Mouse (Mus musculus) lung, embryonic 16.5 days (tissue): ENCODE measurements around the gene Dynlrb1. TPM values are rescaled to one million over a fixed set of nuclear protein-coding genes. Genes with fewer than 3 reads are reported as not detected.
A peak's percentile ranks its signal among the peaks of the same experiment; 100 is the strongest.

Experiments used
- ATAC-seq: fragments of 200-750 bp; cut with Nextera tagmentation; 2 replicates; pipeline ENCODE4 v1.8.0; 2017; ENCODE audit warnings: low read depth, mild to moderate bottlenecking, moderate library complexity
- H3K27ac ChIP-seq: fragments of 300-500 bp; sonication (generic); 2 replicates; pipeline ENCODE4 v1.5.1; 2014; ENCODE audit warnings: mild to moderate bottlenecking, control low read depth, low read length
- H3K27me3 ChIP-seq: fragments of 300-500 bp; sonication (generic); 2 replicates; pipeline ENCODE4 v1.6.1; 2014; ENCODE audit warnings: low read depth, low read length, mixed read lengths; ENCODE audit not compliant: control insufficient read depth, insufficient read depth
- H3K36me3 ChIP-seq: fragments of 300-500 bp; sonication (generic); 2 replicates; pipeline ENCODE4 v1.6.1; 2014; ENCODE audit warnings: low read length; ENCODE audit not compliant: control insufficient read depth, insufficient read depth
- H3K4me1 ChIP-seq: fragments of 300-500 bp; sonication (generic); replicated peaks from 2 replicates; pipeline ENCODE4 v1.6.1; 2014; ENCODE audit warnings: low read length, mixed read lengths; ENCODE audit not compliant: control insufficient read depth, insufficient read depth
- H3K4me2 ChIP-seq: fragments of 300-500 bp; sonication (generic); 2 replicates; pipeline ENCODE4 v1.6.1; 2014; ENCODE audit warnings: low read depth, low read length, control low read depth
- H3K4me3 ChIP-seq: fragments of 300-500 bp; sonication (generic); 2 replicates; pipeline ENCODE4 v1.5.1; 2014; ENCODE audit warnings: mild to moderate bottlenecking, low read length, control low read depth
- H3K9ac ChIP-seq: fragments of 300-500 bp; sonication (generic); 2 replicates; pipeline ENCODE4 v1.6.1; 2014; ENCODE audit warnings: low read length, control low read depth
- H3K9me3 ChIP-seq: fragments of 300-500 bp; sonication (generic); 2 replicates; pipeline ENCODE4 v1.6.1; 2016; ENCODE audit warnings: low read length; ENCODE audit not compliant: control insufficient read depth
- WGBS: fragments of 180-500 bp; shearing (Covaris S2); extraction: QIAGEN DNeasy Blood & Tissue Kit; methylation state at CpG from one replicate; pipeline ENCODE4 v1.1.7; 2014; 5-methylcytosine and 5-hydroxymethylcytosine counted together
- polyA plus RNA-seq: library from polyadenylated mRNA; unstranded; fragments of >200 nt; fragmentation: Nextera tagmentation; extraction: Ambion mirVana; gene quantifications from 2 replicates; pipeline ENCODE4 v1.2.1, GENCODE M21; 2015

The Dynlrb1 gene
- 385 and 409 TPM in 2 replicates for polyA plus RNA-seq

GRCm38 (mm10) chr2:155236362-155236992 is at the start of gene Dynlrb1:
TSS of gene Dynlrb1 (plus strand) at chr2:155236533.
- Histone ChIP-seq H3K4me3 (peak within 1 kb of the TSS; percentile 60), H3K27ac (peak within 1 kb of the TSS; percentile 82), H3K4me2 (peak within 1 kb of the TSS; percentile 77), H3K9ac (peak within 1 kb of the TSS; percentile 87), H3K9me3 (no peaks in the 10 kb centered on the region), H3K27me3 (no peaks in the 10 kb centered on the region), H3K4me1 (peaks cover 12% of the 10 kb centered on the region), H3K36me3 (no peaks in the 10 kb centered on the region)
- ATAC-seq, result peak; percentile 100
- WGBS, result under 1% methylated on average over 50 of the region's 50 CpGs

- ATAC-seq, result no peak
- Histone ChIP-seq H3K36me3 (peaks cover 33% of the 10 kb centered on the region), H3K9me3 (no peaks in the 10 kb centered on the region), H3K27ac (no peak overlapping the region), H3K4me3 (no peak overlapping the region), H3K4me1 (no peaks in the 10 kb centered on the region), H3K9ac (no peak overlapping the region), H3K4me2 (no peak overlapping the region), H3K27me3 (no peaks in the 10 kb centered on the region)
- 69% methylated on average over 2 of the region's 2 CpGs for WGBS
Observed at GRCm38 (mm10) chr2:155207419-155207818, 28.9 kb upstream of the Dynlrb1 start.

- Histone ChIP-seq H3K9me3 (no peaks in the 10 kb centered on the region), H3K4me1 (no peaks in the 10 kb centered on the region), H3K4me2 (no peak overlapping the region), H3K4me3 (no peak overlapping the region), H3K27ac (no peak overlapping the region), H3K9ac (no peak overlapping the region), H3K36me3 (peaks cover 48% of the 10 kb centered on the region), H3K27me3 (no peaks in the 10 kb centered on the region)
- no peak for ATAC-seq
- 83% methylated on average over 2 of the region's 2 CpGs for WGBS
Observed at GRCm38 (mm10) chr2:155223145-155223544, 13.2 kb upstream of the Dynlrb1 start.

DNA sequence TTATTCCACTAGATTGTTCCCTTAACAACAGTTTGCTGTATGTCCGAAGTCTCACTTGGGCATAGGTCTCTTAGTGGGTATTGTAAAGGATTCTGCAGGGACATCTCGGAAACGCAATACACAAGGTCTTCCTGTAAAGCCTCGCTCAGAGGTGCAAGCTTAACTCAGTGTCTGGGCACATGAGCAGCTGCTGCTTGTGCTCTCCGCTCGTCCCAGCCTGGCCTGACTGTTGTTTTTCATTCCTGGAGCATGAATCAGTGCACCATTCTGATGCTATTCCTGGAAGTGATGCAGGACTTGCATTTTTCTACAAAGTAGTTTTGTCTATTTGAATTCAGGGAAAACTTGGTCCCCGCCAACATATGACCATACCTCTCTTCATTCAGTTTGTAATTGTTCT is 11.6 kb upstream of the Dynlrb1 start:
- Histone ChIP-seq H3K4me3 (no peak overlapping the region), H3K27ac (no peak overlapping the region), H3K9me3 (no peaks in the 10 kb centered on the region), H3K9ac (no peak overlapping the region), H3K4me2 (no peak overlapping the region), H3K4me1 (no peaks in the 10 kb centered on the region), H3K27me3 (no peaks in the 10 kb centered on the region), H3K36me3 (peaks cover 40% of the 10 kb centered on the region)
- WGBS, result 87% methylated on average over 7 of the region's 7 CpGs
- no peak for ATAC-seq

DNA sequence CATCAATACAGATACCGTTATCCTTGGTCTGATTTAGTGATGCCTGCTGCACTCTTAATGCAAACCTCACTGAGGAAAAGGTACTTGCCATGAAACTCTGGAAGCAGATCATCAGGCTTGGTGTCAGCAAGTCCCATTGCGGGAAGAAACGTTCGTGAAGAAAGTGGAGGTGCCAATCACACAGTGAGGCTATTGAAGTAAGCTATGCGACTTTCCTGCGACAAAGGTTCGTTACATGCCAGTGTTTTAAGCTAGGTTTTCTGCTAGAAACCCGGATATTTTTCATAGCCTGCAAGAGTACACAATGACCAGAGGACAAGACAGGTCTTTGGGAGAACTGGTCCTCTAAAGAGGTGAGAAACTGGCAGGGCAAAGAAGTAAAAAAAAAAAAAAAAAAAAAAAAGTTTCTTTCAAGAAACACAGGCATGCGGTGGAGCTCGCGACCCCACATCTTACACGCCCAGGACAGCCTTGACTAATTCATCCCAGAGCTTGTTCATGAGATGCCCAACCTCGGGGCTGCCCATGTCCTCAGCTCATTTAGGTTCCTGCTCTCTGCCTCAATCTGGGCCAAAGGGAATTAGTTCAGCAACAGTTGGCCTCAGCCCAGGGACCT is 479 bp upstream of the Dynlrb1 start:
- Histone ChIP-seq H3K36me3 (no peaks in the 10 kb centered on the region), H3K9ac (peak overlapping the region; percentile 87), H3K9me3 (no peaks in the 10 kb centered on the region), H3K27ac (peak overlapping the region; percentile 82), H3K4me3 (peak overlapping the region; percentile 60), H3K4me1 (peaks cover 12% of the 10 kb centered on the region), H3K4me2 (peak overlapping the region; percentile 77), H3K27me3 (no peaks in the 10 kb centered on the region)
- ATAC-seq, result peak; percentile 90
- 3% methylated on average over 13 of the region's 13 CpGs for WGBS

DNA sequence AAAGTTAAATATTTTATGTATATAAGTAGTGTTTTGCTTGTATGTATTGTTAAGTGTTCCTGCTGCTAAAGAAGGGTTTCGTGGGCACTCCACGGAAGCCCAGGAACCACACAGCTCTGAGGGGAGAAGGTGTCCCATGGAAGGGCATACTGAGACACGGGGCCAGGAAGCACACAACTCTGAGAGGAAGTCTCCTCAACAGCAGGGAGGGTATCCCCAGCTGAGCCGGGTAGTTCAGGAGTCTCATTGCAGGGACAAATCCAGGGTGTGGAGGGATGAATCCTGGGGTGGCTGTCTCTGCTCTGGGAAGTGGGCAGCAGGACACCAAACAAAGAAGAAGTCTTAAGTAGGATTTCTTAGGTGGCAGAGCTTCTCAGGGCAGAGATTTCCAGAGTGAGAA is 943 bp downstream of the Dynlrb1 start:
- Histone ChIP-seq H3K9me3 (no peaks in the 10 kb centered on the region), H3K27me3 (no peaks in the 10 kb centered on the region), H3K4me1 (peaks cover 12% of the 10 kb centered on the region), H3K36me3 (no peaks in the 10 kb centered on the region), H3K4me2 (peak overlapping the region; percentile 66), H3K27ac (peak overlapping the region; percentile 82; the same call in 1 of the 2 replicates), H3K9ac (peak overlapping the region; percentile 87), H3K4me3 (peak overlapping the region; percentile 60)
- no peak for ATAC-seq
- WGBS, result 11% methylated on average over 4 of the region's 4 CpGs

DNA sequence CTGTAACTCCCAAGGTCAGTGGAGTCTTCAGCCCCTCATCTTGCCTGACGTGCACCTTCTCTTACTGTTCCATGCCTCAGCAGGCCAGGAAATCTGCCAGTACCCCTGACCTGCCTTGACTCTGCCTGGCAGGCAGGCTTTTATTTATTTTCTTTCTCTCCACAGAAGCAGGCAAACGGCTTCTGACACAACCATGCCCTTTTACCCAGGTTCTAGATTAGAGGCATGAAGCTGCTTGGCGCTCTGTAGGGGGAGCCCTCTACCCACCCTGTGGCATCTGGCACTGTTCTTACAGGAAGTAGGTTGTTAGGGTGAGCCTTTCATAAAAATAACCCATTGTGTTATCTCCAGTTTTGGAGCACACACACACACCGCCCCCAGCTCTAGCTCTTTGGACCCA is 4.6 kb downstream of the Dynlrb1 start:
- Histone ChIP-seq H3K4me1 (peaks cover 8% of the 10 kb centered on the region), H3K36me3 (peaks cover 19% of the 10 kb centered on the region), H3K4me3 (no peak overlapping the region), H3K27ac (no peak overlapping the region), H3K9me3 (no peaks in the 10 kb centered on the region), H3K4me2 (no peak overlapping the region), H3K27me3 (no peaks in the 10 kb centered on the region), H3K9ac (no peak overlapping the region)
- WGBS, result 69% methylated on average over 4 of the region's 4 CpGs
- no peak for ATAC-seq

DNA sequence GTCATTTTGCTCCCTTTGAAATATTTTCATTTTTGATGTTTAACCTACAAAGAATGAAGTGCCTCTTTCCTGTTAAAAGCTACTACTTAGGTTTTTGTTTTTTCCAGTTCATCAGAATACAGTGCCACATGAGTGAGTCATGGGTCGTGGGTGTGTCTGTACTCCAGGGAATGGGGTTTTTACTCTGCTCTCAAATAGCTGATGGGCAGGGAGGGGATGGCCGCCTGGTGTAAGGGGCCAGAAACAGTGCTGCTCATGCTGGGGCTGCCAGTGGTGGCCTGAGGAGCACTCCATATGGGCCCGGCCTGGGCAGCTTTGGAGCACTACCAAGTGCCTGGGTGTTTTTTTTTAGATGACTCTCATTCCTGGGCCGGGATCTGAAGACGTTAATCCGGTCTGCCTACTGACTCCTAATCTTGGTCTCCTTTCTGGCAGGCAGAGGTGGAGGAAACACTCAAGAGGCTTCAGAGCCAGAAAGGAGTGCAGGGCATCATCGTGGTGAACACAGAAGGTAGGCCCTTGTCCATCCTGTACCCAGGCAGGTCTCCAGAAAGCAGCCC is 6.0 kb downstream of the Dynlrb1 start:
- 80% methylated on average over 7 of the region's 7 CpGs for WGBS
- no peaks in the 10 kb centered on the region for H3K9me3 ChIP-seq
- peaks cover 6% of the 10 kb centered on the region for H3K4me1 ChIP-seq
- peaks cover 27% of the 10 kb centered on the region for H3K36me3 ChIP-seq
- ATAC-seq, result no peak
- no peaks in the 10 kb centered on the region for H3K27me3 ChIP-seq
- H3K4me3 ChIP-seq, result no peak overlapping the region
- no peak overlapping the region for H3K4me2 ChIP-seq
- no peak overlapping the region for H3K27ac ChIP-seq
- no peak overlapping the region for H3K9ac ChIP-seq

DNA sequence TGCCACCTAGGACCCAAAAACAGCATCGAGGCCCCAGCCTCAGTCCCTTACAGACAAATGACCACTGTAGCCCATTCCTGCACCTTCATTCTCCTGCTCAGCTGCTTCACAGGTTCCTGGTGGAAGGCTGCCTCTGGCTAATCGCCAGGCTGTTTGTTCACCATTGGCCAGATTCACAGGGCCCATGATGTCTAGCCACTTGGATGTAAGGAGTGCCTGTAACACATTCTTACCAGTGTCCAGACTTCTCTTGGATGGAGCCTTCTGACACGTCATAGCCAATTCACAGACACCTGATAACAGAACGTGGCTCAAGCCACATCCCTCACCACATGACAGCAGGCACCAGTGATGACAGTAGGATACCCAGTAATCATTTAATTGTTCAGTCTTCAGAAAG is 9.9 kb downstream of the Dynlrb1 start:
- Histone ChIP-seq H3K27me3 (no peaks in the 10 kb centered on the region), H3K4me2 (no peak overlapping the region), H3K9me3 (no peaks in the 10 kb centered on the region), H3K36me3 (peaks cover 62% of the 10 kb centered on the region), H3K4me1 (no peaks in the 10 kb centered on the region), H3K4me3 (no peak overlapping the region), H3K27ac (no peak overlapping the region), H3K9ac (no peak overlapping the region)
- no peak for ATAC-seq
- WGBS, result 74% methylated on average over 4 of the region's 4 CpGs
